Mouse (Mus musculus) bone marrow, adult 2 months (tissue): ENCODE results near the gene Tac2.

Source experiments
- CTCF ChIP-seq: fragments of 200-500 bp; IDR thresholded peaks from 2 replicates; pipeline ENCODE4 v1.5.1; 2011; ENCODE audit warnings: low read length, control low read depth; ENCODE audit not compliant: control insufficient read depth, insufficient read depth
- POLR2A ChIP-seq: fragments of 200-500 bp; IDR thresholded peaks from 2 replicates; pipeline ENCODE4 v1.6.1; 2011; ENCODE audit warnings: low read depth, mild to moderate bottlenecking, control low read depth, low read length, borderline replicate concordance; ENCODE audit not compliant: control insufficient read depth

GRCm38 (mm10) chr10:127738151-127738882 is 14.0 kb downstream of the Tac2 start:
- no peak for TF ChIP-seq POLR2A
- peak; percentile 57 for TF ChIP-seq CTCF
